Mouse (Mus musculus): ENCODE results near the gene Ncoa5.

Gene Ncoa5

GRCm38 (mm10) chr2:165034131-165035057 is at the start of gene Ncoa5:
Ncoa5 (minus strand) TSS chr2:165034867.
- DNase-seq (ENCODE audit: low spot score), result peak; percentile 95

GRCm38 (mm10) chr2:165081257-165081656 is 46.6 kb upstream of the Ncoa5 start:
- DNase-seq (ENCODE audit: low spot score), result no peak

- no peak for DNase-seq (ENCODE audit: low spot score)
Observed at GRCm38 (mm10) chr2:165080657-165081056, 46.0 kb upstream of the Ncoa5 start.

GRCm38 (mm10) chr2:165078605-165079004 is 43.9 kb upstream of the Ncoa5 start:
- DNase-seq (ENCODE audit: low spot score), result no peak

GRCm38 (mm10) chr2:165078045-165078444 is 43.4 kb upstream of the Ncoa5 start:
- no peak for DNase-seq (ENCODE audit: low spot score)

- no peak for DNase-seq (ENCODE audit: low spot score)
Observed at GRCm38 (mm10) chr2:165077055-165077454, 42.4 kb upstream of the Ncoa5 start.

- peak; percentile 48 for DNase-seq (ENCODE audit: low spot score)
Observed at GRCm38 (mm10) chr2:165074937-165075336, 40.3 kb upstream of the Ncoa5 start.

- no peak for DNase-seq (ENCODE audit: low spot score)
Observed at GRCm38 (mm10) chr2:165074081-165074884, 39.6 kb upstream of the Ncoa5 start.

GRCm38 (mm10) chr2:165073381-165073781 is 38.7 kb upstream of the Ncoa5 start:
- DNase-seq (ENCODE audit: low spot score), result no peak

- peak; percentile 23 for DNase-seq (ENCODE audit: low spot score)
Observed at GRCm38 (mm10) chr2:165070096-165070816, 35.6 kb upstream of the Ncoa5 start.

- no peak for DNase-seq (ENCODE audit: low spot score)
Observed at GRCm38 (mm10) chr2:165068806-165069205, 34.1 kb upstream of the Ncoa5 start.

- no peak for DNase-seq (ENCODE audit: low spot score)
Observed at GRCm38 (mm10) chr2:165064489-165064888, 29.8 kb upstream of the Ncoa5 start.

GRCm38 (mm10) chr2:165061638-165062433 is 27.2 kb upstream of the Ncoa5 start:
- DNase-seq (ENCODE audit: low spot score), result no peak

- DNase-seq (ENCODE audit: low spot score), result no peak
Observed at GRCm38 (mm10) chr2:165059961-165060360, 25.3 kb upstream of the Ncoa5 start.

GRCm38 (mm10) chr2:165056377-165057085 is 21.9 kb upstream of the Ncoa5 start:
- no peak for DNase-seq (ENCODE audit: low spot score)

GRCm38 (mm10) chr2:165055905-165056304 is 21.2 kb upstream of the Ncoa5 start:
- DNase-seq (ENCODE audit: low spot score), result no peak

- no peak for DNase-seq (ENCODE audit: low spot score)
Observed at GRCm38 (mm10) chr2:165054888-165055852, 20.5 kb upstream of the Ncoa5 start, which contains the start of gene Cd40. Cd40 (plus strand) TSS chr2:165055627.

GRCm38 (mm10) chr2:165051566-165051965 is 16.9 kb upstream of the Ncoa5 start:
- DNase-seq (ENCODE audit: low spot score), result no peak

GRCm38 (mm10) chr2:165050826-165051548 is 16.3 kb upstream of the Ncoa5 start:
- DNase-seq (ENCODE audit: low spot score), result no peak
